Mouse (Mus musculus) myocyte (in vitro differentiated cells): ENCODE results near the gene Clca3a2.
"Not testable (repeated sequence)": the region's sequence is repeated elsewhere in the genome, so short reads cannot be mapped to it uniquely, and the experiment has no call there.

Experiments
- CEBPB ChIP-seq: IDR thresholded peaks from 2 replicates; pipeline ENCODE4 v1.6.1; 2011; ENCODE audit warnings: mild to moderate bottlenecking, moderate library complexity; ENCODE audit not compliant: poor library complexity, insufficient read depth, severe bottlenecking
- E2F4 ChIP-seq: IDR thresholded peaks from one replicate; pipeline ENCODE4 v1.6.1; 2011; ENCODE audit warnings: mild to moderate bottlenecking, control low read depth, moderate library complexity; ENCODE audit not compliant: insufficient read depth
- MAX ChIP-seq: IDR thresholded peaks from one replicate; pipeline ENCODE4 v1.6.1; 2011; ENCODE audit warnings: low read depth, mild to moderate bottlenecking, control low read depth
- MYOD1 ChIP-seq, 3 experiments: IDR thresholded peaks; one replicate each; pipeline ENCODE4 v1.6.1; 2011; ENCODE audit warnings: control low read depth in 2 of 3, low read depth in 2 of 3, mild to moderate bottlenecking in 2 of 3, moderate library complexity in 1 of 3; ENCODE audit not compliant: insufficient read length in 2 of 3, control insufficient read depth in 1 of 3
- MYOG ChIP-seq, 3 experiments: IDR thresholded peaks; one replicate each; pipeline ENCODE4 v1.6.1; 2011; ENCODE audit warnings: control low read depth in 2 of 3, low read depth in 2 of 3, mild to moderate bottlenecking in 2 of 3; ENCODE audit not compliant: insufficient read length in 2 of 3, control insufficient read depth in 1 of 3, insufficient read depth in 1 of 3
- POLR2A ChIP-seq: IDR thresholded peaks from one replicate; pipeline ENCODE4 v1.6.1; 2011; ENCODE audit warnings: low read depth, mild to moderate bottlenecking, control low read depth, moderate library complexity; ENCODE audit not compliant: insufficient read length
- POLR2AphosphoS2 ChIP-seq: IDR thresholded peaks from one replicate; pipeline ENCODE4 v1.6.1; 2011; ENCODE audit warnings: low read depth, control low read depth; ENCODE audit not compliant: insufficient read length
- REST ChIP-seq: IDR thresholded peaks from one replicate; pipeline ENCODE4 v1.6.1; 2011; ENCODE audit warnings: mild to moderate bottlenecking, control low read depth, moderate library complexity; ENCODE audit not compliant: insufficient read depth, insufficient read length
- SRF ChIP-seq: IDR thresholded peaks from one replicate; pipeline ENCODE4 v1.6.1; 2011; ENCODE audit warnings: low read depth; ENCODE audit not compliant: control insufficient read depth, insufficient read length
- TCF12 ChIP-seq: IDR thresholded peaks from one replicate; pipeline ENCODE4 v1.6.1; 2011; ENCODE audit warnings: mild to moderate bottlenecking, control low read depth; ENCODE audit not compliant: poor library complexity, insufficient read depth, severe bottlenecking
- TCF3 ChIP-seq: IDR thresholded peaks from one replicate; pipeline ENCODE4 v1.6.1; 2011; ENCODE audit warnings: low read depth, control low read depth; ENCODE audit not compliant: insufficient read length
- USF1 ChIP-seq: IDR thresholded peaks from one replicate; pipeline ENCODE4 v1.6.1; 2011; ENCODE audit warnings: low read depth, mild to moderate bottlenecking, control low read depth, moderate library complexity

- TF ChIP-seq POLR2A; MYOG (IDR thresholded peaks at IDR 0.05; ENCODE audit: control insufficient read depth in 1 of 3, insufficient read depth in 1 of 3, insufficient read length in 2 of 3, low read depth in 2 of 3); REST; POLR2AphosphoS2; TCF12; E2F4; CEBPB; MYOD1 (IDR thresholded peaks at IDR 0.05; ENCODE audit: control insufficient read depth in 1 of 3, insufficient read length in 2 of 3, low read depth in 2 of 3); USF1; SRF; TCF3; MAX: not testable (repeated sequence)
Measured at GRCm38 (mm10) chr3:144813336-144813735, 6.0 kb downstream of the Clca3a2 start.
